22 mouse cellular contexts compared by ENCODE assay signal in genomic region chr5:72501763-72502162, GRCm38 (mm10). TPM values are rescaled to one million over a fixed set of nuclear protein-coding genes. Genes with fewer than 3 reads are reported as not detected.
DNase-seq lines count a peak whose midpoint lies in the region; ATAC-seq and TF ChIP-seq lines count a peak whose summit lies in the region.
"Had no signal": no experiment of that assay in that cellular context is flagged by ENCODE, and none has a peak within 500 bp of the region (broad histone marks: within the 10 kb centered on the region; RNA-seq: fewer than 3 reads in every experiment).

No protein-coding gene starts in this region.

- peak overlapping the region; percentile 51 for H3K9ac ChIP-seq in heart, adult 2 months (ENCODE audit: low read depth, low read length)
- H3K9ac ChIP-seq in heart, embryonic 13.5 days, result peak overlapping the region; percentile 52; the same call in 1 of the 2 replicates
- no peak overlapping the region for H3K9ac ChIP-seq in kidney, postnatal 0 days (ENCODE audit: low read depth, low read length)
- H3K9ac ChIP-seq in kidney, embryonic 14.5 days (ENCODE audit: low read depth, low read length), result no peak overlapping the region
- H3K9ac ChIP-seq: embryonic facial prominence, embryonic 13.5 days; forebrain, embryonic 12.5 days; hindbrain, embryonic 13.5 days had no signal

- H3K36me3 ChIP-seq in heart, adult 2 months (ENCODE audit: control insufficient read depth, insufficient read depth, low read length), result peaks cover 3% of the 10 kb centered on the region; the same call in 1 of the 2 replicates
- H3K36me3 ChIP-seq in heart, embryonic 13.5 days, result no peaks in the 10 kb centered on the region
- H3K36me3 ChIP-seq in kidney, postnatal 0 days (ENCODE audit: insufficient read depth, low read length), result no peaks in the 10 kb centered on the region
- H3K36me3 ChIP-seq in kidney, embryonic 14.5 days (ENCODE audit: control insufficient read depth, insufficient read depth, low read length), result no peaks in the 10 kb centered on the region
- H3K36me3 ChIP-seq: embryonic facial prominence, embryonic 13.5 days; forebrain, embryonic 12.5 days; hindbrain, embryonic 13.5 days had no signal

- no peak for TF ChIP-seq POLR2A in heart, adult 2 months (IDR thresholded peaks at IDR 0.05; ENCODE audit: insufficient read depth, low read depth, low read length)

- no peak for TF ChIP-seq EP300 in heart, adult 2 months (IDR thresholded peaks at IDR 0.05; ENCODE audit: insufficient read depth, low read depth, low read length)

- no peaks in the 10 kb centered on the region for H3K9me3 ChIP-seq in heart, embryonic 13.5 days
- H3K9me3 ChIP-seq in kidney, postnatal 0 days (replicated peaks; ENCODE audit: low read length), result no peaks in the 10 kb centered on the region
- H3K9me3 ChIP-seq in kidney, embryonic 14.5 days (ENCODE audit: control insufficient read depth, low read length), result no peaks in the 10 kb centered on the region
- H3K9me3 ChIP-seq: embryonic facial prominence, embryonic 13.5 days; forebrain, embryonic 12.5 days; hindbrain, embryonic 13.5 days had no signal

- H3K4me1 ChIP-seq in heart, adult 2 months (ENCODE audit: control insufficient read depth, insufficient read depth, low read length), result no peaks in the 10 kb centered on the region; the same call in 1 of the 2 replicates
- peaks cover 68% of the 10 kb centered on the region for H3K4me1 ChIP-seq in heart, embryonic 13.5 days
- H3K4me1 ChIP-seq in kidney, postnatal 0 days (replicated peaks; ENCODE audit: insufficient read depth, low read length), result peaks cover 14% of the 10 kb centered on the region
- 0 out of 2 replicates have a peak, but pooled peaks cover 5% of the 10 kb centered on the region for H3K4me1 ChIP-seq in kidney, embryonic 14.5 days (ENCODE audit: control insufficient read depth, insufficient read depth, low read length)

- no peak for TF ChIP-seq CTCF in heart, adult 2 months (IDR thresholded peaks at IDR 0.05)
- TF ChIP-seq CTCF in kidney, postnatal 0 days (IDR thresholded peaks at IDR 0.05; ENCODE audit: low read depth), result no peak

- no peaks in the 10 kb centered on the region for H3K27me3 ChIP-seq in heart, adult 2 months (ENCODE audit: control insufficient read depth, insufficient read depth, low read length)
- H3K27me3 ChIP-seq in heart, embryonic 13.5 days (replicated peaks), result peaks cover 10% of the 10 kb centered on the region
- H3K27me3 ChIP-seq in kidney, postnatal 0 days (ENCODE audit: insufficient read depth, low read length), result peaks cover 19% of the 10 kb centered on the region
- H3K27me3 ChIP-seq in kidney, embryonic 14.5 days (ENCODE audit: control insufficient read depth, insufficient read depth, low read length), result peaks cover 25% of the 10 kb centered on the region

- H3K4me2 ChIP-seq in heart, embryonic 13.5 days, result peak overlapping the region; percentile 80
- H3K4me2 ChIP-seq in kidney, postnatal 0 days (ENCODE audit: low read length), result no peak overlapping the region
- H3K4me2 ChIP-seq in kidney, embryonic 14.5 days (replicated peaks; ENCODE audit: low read depth, low read length), result no peak overlapping the region
- H3K4me2 ChIP-seq: embryonic facial prominence, embryonic 13.5 days; forebrain, embryonic 12.5 days; hindbrain, embryonic 13.5 days had no signal

- no peak for ATAC-seq in heart, embryonic 13.5 days (ENCODE audit: extremely low read depth, insufficient number of reproducible peaks, low FRiP score, low TSS enrichment)
- ATAC-seq in kidney, postnatal 0 days (replicated peaks; ENCODE audit: low FRiP score, low read depth), result no peak
- no peak for ATAC-seq in kidney, embryonic 14.5 days (ENCODE audit: low FRiP score, low TSS enrichment)
- ATAC-seq: forebrain, embryonic 16.5 days; hindbrain, postnatal 0 days had no signal

- DNase-seq in heart, adult 2 months, result no peak
- no peak for DNase-seq in heart, adult 11 months
- no peak for DNase-seq in heart, postnatal 36 days
- peak; percentile 21 for DNase-seq in kidney, postnatal 0 days (ENCODE audit: low spot score)
- peak; percentile 14 for DNase-seq in ZHBTc4 (ENCODE audit: low read depth, low spot score)
- DNase-seq in thymus, adult 18-20 months, result no peak
- DNase-seq: adrenal gland, adult 2 months; adrenal gland, postnatal 25 days; cerebellum, adult 18-20 months; cerebellum, adult 9-11 months; cerebellum, postnatal 36 days; gastrocnemius, postnatal 10 days; kidney, adult 11 months had no signal

- H3K79me2 ChIP-seq in heart, adult 2 months (replicated peaks; ENCODE audit: control insufficient read depth, insufficient read depth, low read length), result no peaks in the 10 kb centered on the region

- peak overlapping the region; percentile 33 for H3K4me3 ChIP-seq in heart, adult 2 months
- H3K4me3 ChIP-seq in heart, embryonic 13.5 days, result peak overlapping the region; percentile 21
- no peak overlapping the region for H3K4me3 ChIP-seq in kidney, postnatal 0 days (replicated peaks; ENCODE audit: low read depth, low read length)
- no peak overlapping the region for H3K4me3 ChIP-seq in kidney, embryonic 14.5 days (ENCODE audit: low read length)
- H3K4me3 ChIP-seq: embryonic facial prominence, embryonic 13.5 days; forebrain, embryonic 12.5 days; hindbrain, embryonic 13.5 days had no signal

- WGBS in heart, adult 2 months, result 27% methylated on average over 3 of the region's 3 CpGs
- 26% methylated on average over 3 of the region's 3 CpGs for WGBS in heart, embryonic 13.5 days
- 45% methylated on average over 3 of the region's 3 CpGs for WGBS in kidney, postnatal 0 days
- 44% methylated on average over 3 of the region's 3 CpGs for WGBS in kidney, embryonic 14.5 days

- H3K27ac ChIP-seq in heart, adult 2 months, result peak overlapping the region; percentile 79
- H3K27ac ChIP-seq in heart, embryonic 13.5 days (replicated peaks), result peak overlapping the region; percentile 77
- H3K27ac ChIP-seq in kidney, postnatal 0 days, result no peak overlapping the region
- H3K27ac ChIP-seq in kidney, embryonic 14.5 days (ENCODE audit: low read depth, low read length), result no peak overlapping the region
- H3K27ac ChIP-seq: embryonic facial prominence, embryonic 13.5 days; forebrain, embryonic 12.5 days; hindbrain, embryonic 13.5 days; hindbrain, postnatal 0 days had no signal

- intact Hi-C loops in heart, adult 2 months (cut with DNase I), result no loop called here
- intact Hi-C loops in heart, postnatal 36 days (cut with DNase I), result loop anchor here (1.0 to 5.0 kb wide), 2 partner anchors 45 to 89 kb away; no protein-coding TSS in a partner anchor

RNA-seq across cellular contexts. Expression of gene Corin, which starts 2.5 kb away (rescaled TPM):
- 100 to 1,000 TPM; 121 to 173 TPM for total RNA-seq in heart, adult 2 months (2021)
- polyA plus RNA-seq in heart, adult 2 months (2012; rRNA removed), result 42.3 and 96.3 TPM in 2 replicates
- 21.7 and 24.1 TPM in 2 replicates for polyA plus RNA-seq in heart, embryonic 13.5 days (2015; fragmentation: Nextera tagmentation; extraction: Ambion mirVana)
- 100 to 1,000 TPM; 147 to 164 TPM for total RNA-seq in heart, postnatal 36 days (2021)
- polyA plus RNA-seq in kidney, postnatal 0 days (2015; fragmentation: Nextera tagmentation; extraction: Ambion mirVana), result 14.2 and 14.3 TPM in 2 replicates
- polyA plus RNA-seq in kidney, embryonic 14.5 days (2014; fragmentation: Nextera tagmentation; extraction: Ambion mirVana), result 1.8 and 3.5 TPM in 2 replicates
- total RNA-seq: adrenal gland, adult 2 months; adrenal gland, postnatal 25 days; hematopoietic stem cell, adult 5-6 weeks; MEL had no signal

RNA-seq across cellular contexts. Expression of gene Nfxl1, which starts 57.7 kb away (rescaled TPM):
- 1 to 10 TPM; 5.8 to 6.2 TPM for total RNA-seq in heart, adult 2 months (2021)
- 2.6 and 4.7 TPM in 2 replicates for polyA plus RNA-seq in heart, adult 2 months (2012; rRNA removed)
- polyA plus RNA-seq in heart, embryonic 13.5 days (2015; fragmentation: Nextera tagmentation; extraction: Ambion mirVana), result 8.6 and 10.4 TPM in 2 replicates
- 1 to 10 TPM; 4.7 to 6.9 TPM for total RNA-seq in heart, postnatal 36 days (2021)
- 15.6 and 18.4 TPM in 2 replicates for polyA plus RNA-seq in kidney, postnatal 0 days (2015; fragmentation: Nextera tagmentation; extraction: Ambion mirVana)
- polyA plus RNA-seq in kidney, embryonic 14.5 days (2014; fragmentation: Nextera tagmentation; extraction: Ambion mirVana), result 17.0 and 31.0 TPM in 2 replicates

Comparison
In these comparisons a context has a peak if more than half of its experiments do, and no peak if none do; other contexts are left out.
1. DNase-seq: peak in kidney, postnatal 0 days (single experiment) and ZHBTc4 (single experiment); none in heart, adult 2 months (0 of 2), heart, adult 11 months (single experiment), heart, postnatal 36 days (0 of 2) and thymus, adult 18-20 months (0 of 2).
2. H3K27ac ChIP-seq: peak in heart, adult 2 months (single experiment) and heart, embryonic 13.5 days (single experiment); none in kidney, postnatal 0 days (single experiment) and kidney, embryonic 14.5 days (single experiment).
3. H3K4me3 ChIP-seq: peak in heart, adult 2 months (single experiment) and heart, embryonic 13.5 days (single experiment); none in kidney, postnatal 0 days (single experiment) and kidney, embryonic 14.5 days (single experiment).
4. H3K9ac ChIP-seq: peak in heart, adult 2 months (single experiment) and heart, embryonic 13.5 days (single experiment); none in kidney, postnatal 0 days (single experiment) and kidney, embryonic 14.5 days (single experiment).